In the genomic region with DNA sequence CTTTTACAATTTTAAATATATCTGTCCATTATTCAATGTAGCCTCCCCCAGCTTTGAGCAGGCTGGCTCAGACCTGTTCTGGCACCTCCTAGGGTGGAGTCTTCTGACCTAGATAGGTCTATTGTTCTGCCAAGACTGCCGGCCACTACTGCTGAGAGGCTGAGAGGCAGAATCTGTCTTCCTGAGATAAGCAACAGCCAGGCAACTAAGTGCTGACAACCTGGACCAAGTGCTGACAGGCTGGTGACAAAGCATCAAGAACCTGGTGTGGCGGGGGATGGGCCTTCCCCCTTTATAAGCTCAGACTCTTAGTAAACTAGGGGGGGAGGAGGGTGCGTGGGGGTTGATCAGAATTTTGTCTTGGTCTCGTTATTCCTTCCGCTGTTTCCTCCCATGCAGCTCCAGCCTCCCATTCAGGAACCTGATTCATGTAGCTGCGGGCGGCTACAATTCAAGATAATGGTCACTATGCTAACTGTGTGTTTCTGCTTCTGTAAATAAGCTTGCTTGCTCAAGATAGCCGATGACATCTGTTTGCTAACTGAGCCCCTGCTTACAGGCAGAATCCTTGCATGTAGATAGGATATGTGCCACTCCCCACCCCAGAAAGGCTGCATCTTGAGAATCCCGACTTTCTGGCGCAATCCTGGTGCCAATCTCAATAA, we compare ENCODE assay signal across 15 mouse cellular contexts. TPM values are rescaled to one million over a fixed set of nuclear protein-coding genes. Genes with fewer than 3 reads are reported as not detected.
DNase-seq lines count a peak whose midpoint lies in the region; ATAC-seq and TF ChIP-seq lines count a peak whose summit lies in the region.
"Had no signal": no experiment of that assay in that cellular context is flagged by ENCODE, and none has a peak within 500 bp of the region (broad histone marks: within the 10 kb centered on the region; RNA-seq: fewer than 3 reads in every experiment).

No protein-coding gene starts in this region.

- no peaks in the 10 kb centered on the region for H3K27me3 ChIP-seq in embryonic facial prominence, embryonic 11.5 days (ENCODE audit: control insufficient read depth, insufficient read depth, low read length)
- H3K27me3 ChIP-seq in embryonic facial prominence, embryonic 10.5 days (replicated peaks; ENCODE audit: low read depth, poor library complexity, severe bottlenecking) = no peaks in the 10 kb centered on the region
- no peaks in the 10 kb centered on the region for H3K27me3 ChIP-seq in G1E (ENCODE audit: insufficient read depth, low read length)
- no peaks in the 10 kb centered on the region for H3K27me3 ChIP-seq in liver, embryonic 12.5 days (replicated peaks)

- H3K9ac ChIP-seq in embryonic facial prominence, embryonic 11.5 days (replicated peaks; ENCODE audit: low read length) = no peak overlapping the region
- no peak overlapping the region for H3K9ac ChIP-seq in liver, embryonic 12.5 days

- ATAC-seq in embryonic facial prominence, embryonic 11.5 days (replicated peaks; ENCODE audit: insufficient number of reproducible peaks, low FRiP score, low TSS enrichment, low read depth) = 0 out of 2 replicates have a peak, but pooled peaks have one; percentile 48
- peak; percentile 93 for ATAC-seq in G1E (ENCODE audit: extremely low read depth, insufficient number of reproducible peaks, low FRiP score, poor library complexity, severe bottlenecking)
- ATAC-seq in liver, embryonic 12.5 days = peak; percentile 91
- no peak for ATAC-seq in CD4-positive, CD25-positive, alpha-beta regulatory T cell, adult 4 months
- ATAC-seq: hindbrain, embryonic 16.5 days; Patski had no signal

- no peak for DNase-seq in embryonic facial prominence, embryonic 11.5 days (ENCODE audit: low spot score)
- no peak for DNase-seq in embryonic facial prominence, embryonic 10.5 days (ENCODE audit: low spot score)
- DNase-seq in G1E (ENCODE audit: low spot score) = peak; percentile 22
- peak; percentile 68 for DNase-seq in cerebellum, adult 9-10 months
- no peak for DNase-seq in kidney, postnatal 25 days
- DNase-seq in urinary bladder, postnatal 14 days (ENCODE audit: low spot score) = no peak
- DNase-seq: adrenal gland, postnatal 14 days; kidney, adult 8-10 months; lung, adult 2 months; right cerebral cortex, postnatal 4 days had no signal

- H3K4me2 ChIP-seq in embryonic facial prominence, embryonic 11.5 days (ENCODE audit: low read depth, low read length) = no peak overlapping the region
- no peak overlapping the region for H3K4me2 ChIP-seq in liver, embryonic 12.5 days

- no peak overlapping the region for H3K4me3 ChIP-seq in embryonic facial prominence, embryonic 11.5 days (ENCODE audit: low read depth, low read length)
- H3K4me3 ChIP-seq in embryonic facial prominence, embryonic 10.5 days = no peak overlapping the region
- peak overlapping the region; percentile 43; the same call in 1 of the 2 replicates for H3K4me3 ChIP-seq in G1E (ENCODE audit: low read depth, low read length)
- H3K4me3 ChIP-seq in liver, embryonic 12.5 days = no peak overlapping the region

- H3K27ac ChIP-seq in embryonic facial prominence, embryonic 11.5 days (replicated peaks; ENCODE audit: low read depth, low read length) = no peak overlapping the region
- no peak overlapping the region for H3K27ac ChIP-seq in embryonic facial prominence, embryonic 10.5 days (replicated peaks)
- no peak overlapping the region for H3K27ac ChIP-seq in liver, embryonic 12.5 days

- TF ChIP-seq CTCF in G1E (IDR thresholded peaks at IDR 0.05; ENCODE audit: low read depth, low read length) = no peak

- H3K36me3 ChIP-seq in embryonic facial prominence, embryonic 11.5 days (replicated peaks; ENCODE audit: control insufficient read depth, insufficient read depth, low read depth, low read length) = no peaks in the 10 kb centered on the region
- H3K36me3 ChIP-seq in embryonic facial prominence, embryonic 10.5 days (replicated peaks) = no peaks in the 10 kb centered on the region
- H3K36me3 ChIP-seq in G1E (replicated peaks) = no peaks in the 10 kb centered on the region
- H3K36me3 ChIP-seq in liver, embryonic 12.5 days = no peaks in the 10 kb centered on the region

- 90% methylated on average over 10 of the region's 10 CpGs for WGBS in embryonic facial prominence, embryonic 11.5 days
- WGBS in embryonic facial prominence, embryonic 10.5 days = 87% methylated on average over 10 of the region's 10 CpGs
- WGBS in liver, embryonic 12.5 days (ENCODE audit: insufficient replicate concordance) = 32% methylated on average over 10 of the region's 10 CpGs

- H3K9me3 ChIP-seq in embryonic facial prominence, embryonic 11.5 days (replicated peaks; ENCODE audit: control insufficient read depth, low read length) = no peaks in the 10 kb centered on the region
- H3K9me3 ChIP-seq in embryonic facial prominence, embryonic 10.5 days = no peaks in the 10 kb centered on the region
- peaks cover 9% of the 10 kb centered on the region for H3K9me3 ChIP-seq in G1E (replicated peaks)
- H3K9me3 ChIP-seq in liver, embryonic 12.5 days (replicated peaks) = no peaks in the 10 kb centered on the region

- H3K4me1 ChIP-seq in embryonic facial prominence, embryonic 11.5 days (ENCODE audit: control insufficient read depth, insufficient read depth, low read length) = no peaks in the 10 kb centered on the region
- no peaks in the 10 kb centered on the region for H3K4me1 ChIP-seq in embryonic facial prominence, embryonic 10.5 days
- H3K4me1 ChIP-seq in G1E (ENCODE audit: insufficient read depth, low read depth, low read length) = peaks cover 39% of the 10 kb centered on the region
- H3K4me1 ChIP-seq in liver, embryonic 12.5 days = peaks cover 3% of the 10 kb centered on the region; the same call in 1 of the 2 replicates

RNA-seq across cellular contexts. Expression of gene Il1b, which starts 50.1 kb away (rescaled TPM):
- 0.22 TPM in 2 replicates for polyA plus RNA-seq in embryonic facial prominence, embryonic 11.5 days (2014; fragmentation: Nextera tagmentation; extraction: Ambion mirVana)
- polyA plus RNA-seq in embryonic facial prominence, embryonic 10.5 days (2016; fragmentation: Nextera tagmentation; extraction: Ambion mirVana) = not detected in 2 replicates
- 56.0 and 82.2 TPM in 2 replicates for total RNA-seq in G1E (2014; fragmentation: Nextera tagmentation)
- 11.2 and 12.2 TPM in 2 replicates for total RNA-seq in G1E (2017)
- 0.18 and 0.26 TPM in 2 replicates for polyA plus RNA-seq in G1E (2012)
- polyA plus RNA-seq in liver, embryonic 12.5 days (2016; fragmentation: Nextera tagmentation; extraction: Ambion mirVana) = 0.38 and 0.44 TPM in 2 replicates
- under 1 TPM in 1 of 2 experiments, not detected in 1; 0.31 TPM for polyA plus RNA-seq in CD4-positive, CD25-positive, alpha-beta regulatory T cell, adult 4 months (2017; shearing (Covaris generic))
- total RNA-seq: layer of hippocampus, adult 18-20 months had no signal
- polyA plus RNA-seq: hindbrain, embryonic 16.5 days; Patski had no signal

Comparison
In these comparisons a context has a peak if more than half of its experiments do, and no peak if none do; other contexts are left out.
1. DNase-seq: peak in G1E (single experiment) and cerebellum, adult 9-10 months (single experiment); none in embryonic facial prominence, embryonic 11.5 days (single experiment), embryonic facial prominence, embryonic 10.5 days (single experiment), kidney, postnatal 25 days (0 of 2) and urinary bladder, postnatal 14 days (single experiment).